Mouse (Mus musculus): ENCODE results near the gene Faim2. TPM values are rescaled to one million over a fixed set of nuclear protein-coding genes. Genes with fewer than 3 reads are reported as not detected.

Faim2 gene
- polyA plus RNA-seq, 1 experiment from 2014 or later: 32.0 TPM

DNA sequence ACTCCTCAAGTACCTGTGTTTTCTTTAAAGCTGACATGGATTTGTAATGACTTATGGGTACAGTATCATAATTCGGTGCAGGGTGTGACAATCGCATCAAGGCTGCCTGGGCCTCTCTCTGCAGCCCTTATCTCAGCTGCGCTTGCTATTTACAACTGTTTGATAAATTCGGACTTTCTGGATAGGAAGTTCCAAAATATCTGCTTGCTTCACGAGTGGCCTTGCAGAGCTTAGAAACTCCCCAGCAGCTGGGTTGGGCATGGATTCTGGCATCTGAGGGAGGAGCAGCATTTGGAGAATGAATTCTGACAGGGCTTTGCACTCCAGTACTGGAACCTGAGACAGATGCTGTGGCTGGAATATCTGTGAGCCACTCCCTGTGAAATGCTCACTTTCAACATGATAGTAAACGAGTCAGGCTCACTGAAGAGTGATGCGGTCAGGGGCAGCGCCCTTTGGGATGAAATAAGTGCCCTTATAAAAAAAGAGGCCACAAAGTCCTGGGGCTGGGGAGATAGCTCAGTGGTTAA, 78.1 kb downstream of the Faim2 start:
- Histone ChIP-seq H3K9me3 (ENCODE audit: control insufficient read depth, low read length) (no peaks in the 10 kb centered on the region), H3K27ac (ENCODE audit: low read depth, low read length) (no peak overlapping the region), H3K4me2 (ENCODE audit: low read depth, low read length) (no peak overlapping the region), H3K36me3 (ENCODE audit: control insufficient read depth, insufficient read depth, low read length) (no peaks in the 10 kb centered on the region; the same call in 1 of the 2 replicates), H3K4me3 (ENCODE audit: low read depth, low read length) (no peak overlapping the region), H3K27me3 (ENCODE audit: control insufficient read depth, insufficient read depth, low read length) (no peaks in the 10 kb centered on the region), H3K9ac (replicated peaks; ENCODE audit: low read depth, low read length) (0 out of 2 replicates have a peak overlapping the region, but pooled peaks have one; percentile 28), H3K4me1 (ENCODE audit: control insufficient read depth, insufficient read depth, low read length) (peaks cover 18% of the 10 kb centered on the region)
- ATAC-seq (ENCODE audit: low read depth): no peak
- 86% methylated on average over 8 of the region's 8 CpGs for WGBS

DNA sequence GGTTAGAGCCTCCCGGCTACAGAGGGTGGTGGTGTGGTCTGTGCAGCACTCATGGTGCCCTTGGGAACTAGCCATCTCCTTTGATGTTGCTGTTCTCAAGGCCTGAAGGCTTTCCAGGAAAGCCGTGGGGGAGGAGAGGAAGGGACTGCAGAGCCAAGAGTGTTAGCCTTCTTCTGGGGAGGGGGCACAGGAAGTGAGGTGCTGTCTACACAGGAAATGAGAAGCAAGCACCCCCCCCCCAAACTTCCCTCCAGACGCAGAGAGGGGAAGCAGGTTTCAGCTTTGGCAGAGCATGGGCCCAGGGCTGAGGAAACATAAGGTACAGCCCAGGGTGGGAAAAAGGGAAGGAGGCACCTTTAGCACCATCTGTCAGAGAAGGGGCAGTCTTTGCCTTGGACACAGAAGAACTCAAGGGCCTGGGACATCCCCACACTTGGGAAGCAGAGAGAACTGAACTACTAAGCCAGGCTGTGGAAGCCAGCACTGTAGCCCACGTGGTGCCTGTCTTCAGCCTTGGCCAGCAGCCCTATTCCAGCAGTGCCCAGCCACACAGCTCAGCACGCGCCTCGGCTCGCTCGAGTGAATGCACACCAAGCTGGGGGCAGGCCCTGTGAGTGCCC, 78.7 kb downstream of the Faim2 start:
- Histone ChIP-seq H3K9ac (replicated peaks; ENCODE audit: low read depth, low read length) (0 out of 2 replicates have a peak overlapping the region, but pooled peaks have one; percentile 28), H3K27ac (ENCODE audit: low read depth, low read length) (no peak overlapping the region), H3K27me3 (ENCODE audit: control insufficient read depth, insufficient read depth, low read length) (no peaks in the 10 kb centered on the region), H3K4me3 (ENCODE audit: low read depth, low read length) (no peak overlapping the region), H3K36me3 (ENCODE audit: control insufficient read depth, insufficient read depth, low read length) (no peaks in the 10 kb centered on the region; the same call in 1 of the 2 replicates), H3K4me1 (ENCODE audit: control insufficient read depth, insufficient read depth, low read length) (peaks cover 15% of the 10 kb centered on the region; the same call in 1 of the 2 replicates), H3K9me3 (ENCODE audit: control insufficient read depth, low read length) (no peaks in the 10 kb centered on the region), H3K4me2 (ENCODE audit: low read depth, low read length) (no peak overlapping the region)
- WGBS: 64% methylated on average over 9 of the region's 9 CpGs
- no peak for ATAC-seq (ENCODE audit: low read depth)

Other genes with a start within 250 kb of the Faim2 start
- gene Prpf40b, start 233.1 kb downstream of the Faim2 start, polyA plus RNA-seq (2014; fragmentation: Nextera tagmentation; extraction: Ambion mirVana): 96.9 and 113 TPM in 2 replicates
- 0.53 and 0.66 TPM in 2 replicates for gene Fam186b, start 232.3 kb downstream of the Faim2 start, polyA plus RNA-seq (2014; fragmentation: Nextera tagmentation; extraction: Ambion mirVana)
- 7.3 and 8.8 TPM in 2 replicates for gene Fmnl3, start 157.7 kb downstream of the Faim2 start, polyA plus RNA-seq (2014; fragmentation: Nextera tagmentation; extraction: Ambion mirVana)
- gene Tmbim6, start 135.3 kb downstream of the Faim2 start, polyA plus RNA-seq (2014; fragmentation: Nextera tagmentation; extraction: Ambion mirVana): 245 and 257 TPM in 2 replicates
- 16.5 and 18.7 TPM in 2 replicates for gene Nckap5l, start 70.4 kb downstream of the Faim2 start, polyA plus RNA-seq (2014; fragmentation: Nextera tagmentation; extraction: Ambion mirVana)
- gene Bcdin3d, start 53.4 kb downstream of the Faim2 start, polyA plus RNA-seq (2014; fragmentation: Nextera tagmentation; extraction: Ambion mirVana): 19.7 and 20.2 TPM in 2 replicates
- not detected in 2 replicates for gene Aqp2, start 50.9 kb upstream of the Faim2 start, polyA plus RNA-seq (2014; fragmentation: Nextera tagmentation; extraction: Ambion mirVana)
- 1.4 and 2.1 TPM in 2 replicates for gene Aqp5, start 62.6 kb upstream of the Faim2 start, polyA plus RNA-seq (2014; fragmentation: Nextera tagmentation; extraction: Ambion mirVana)
- 1.4 and 1.6 TPM in 2 replicates for gene Aqp6, start 73.2 kb upstream of the Faim2 start, polyA plus RNA-seq (2014; fragmentation: Nextera tagmentation; extraction: Ambion mirVana)
- gene Racgap1, start 123.5 kb upstream of the Faim2 start, polyA plus RNA-seq (2014; fragmentation: Nextera tagmentation; extraction: Ambion mirVana): 45.9 and 65.6 TPM in 2 replicates
- gene Asic1, start 142.2 kb upstream of the Faim2 start, polyA plus RNA-seq (2014; fragmentation: Nextera tagmentation; extraction: Ambion mirVana): 66.0 and 69.8 TPM in 2 replicates
- gene Smarcd1, start 174.0 kb upstream of the Faim2 start, polyA plus RNA-seq (2014; fragmentation: Nextera tagmentation; extraction: Ambion mirVana): 110 TPM in 2 replicates
- gene Gm17349, start 177.3 kb upstream of the Faim2 start, polyA plus RNA-seq (2014; fragmentation: Nextera tagmentation; extraction: Ambion mirVana): not detected in 2 replicates
- 1.2 and 1.3 TPM in 2 replicates for gene Gpd1, start 189.3 kb upstream of the Faim2 start, polyA plus RNA-seq (2014; fragmentation: Nextera tagmentation; extraction: Ambion mirVana)
- gene Cox14, start 197.5 kb upstream of the Faim2 start, polyA plus RNA-seq (2014; fragmentation: Nextera tagmentation; extraction: Ambion mirVana): 196 and 204 TPM in 2 replicates
- gene Cers5, start 244.7 kb upstream of the Faim2 start, polyA plus RNA-seq (2014; fragmentation: Nextera tagmentation; extraction: Ambion mirVana): 82.5 and 83.3 TPM in 2 replicates